Mouse (Mus musculus) stomach, embryonic 16.5 days (tissue): ENCODE results near the gene Rcor1. TPM values are rescaled to one million over a fixed set of nuclear protein-coding genes. Genes with fewer than 3 reads are reported as not detected.

Source experiments
- ATAC-seq: fragments of 200-750 bp; cut with Nextera tagmentation; 2 replicates; pipeline ENCODE4 v1.8.0; 2017; ENCODE audit warnings: moderate number of reproducible peaks, moderate TSS enrichment; ENCODE audit not compliant: insufficient read depth, low FRiP score
- H3K27ac ChIP-seq: fragments of 300-500 bp; sonication (generic); 2 replicates; pipeline ENCODE4 v1.5.1; 2014; ENCODE audit warnings: low read length
- H3K27me3 ChIP-seq: fragments of 300-500 bp; sonication (generic); 2 replicates; pipeline ENCODE4 v1.6.1; 2014; ENCODE audit warnings: low read length, control low read depth, mixed read lengths; ENCODE audit not compliant: control insufficient read depth, insufficient read depth
- H3K36me3 ChIP-seq: fragments of 300-500 bp; sonication (generic); 2 replicates; pipeline ENCODE4 v1.6.1; 2014; ENCODE audit warnings: low read length; ENCODE audit not compliant: control insufficient read depth, insufficient read depth
- H3K4me1 ChIP-seq: fragments of 300-500 bp; sonication (generic); 2 replicates; pipeline ENCODE4 v1.6.1; 2014; ENCODE audit warnings: low read length, control low read depth, mixed read lengths; ENCODE audit not compliant: control insufficient read depth, insufficient read depth
- H3K4me2 ChIP-seq: fragments of 300-500 bp; sonication (generic); 2 replicates; pipeline ENCODE4 v1.6.1; 2014; ENCODE audit warnings: low read depth, low read length, mixed read lengths
- H3K4me3 ChIP-seq: fragments of 300-500 bp; sonication (generic); replicated peaks from 2 replicates; pipeline ENCODE4 v1.5.1; 2014; ENCODE audit warnings: mild to moderate bottlenecking, low read length
- H3K9ac ChIP-seq: fragments of 300-500 bp; sonication (generic); 2 replicates; pipeline ENCODE4 v1.6.1; 2014; ENCODE audit warnings: low read length
- H3K9me3 ChIP-seq: fragments of 300-500 bp; sonication (generic); replicated peaks from 2 replicates; pipeline ENCODE4 v1.6.1; 2016; ENCODE audit warnings: low read length, control low read depth; ENCODE audit not compliant: control insufficient read depth
- WGBS: fragments of 180-500 bp; shearing (Covaris S2); extraction: QIAGEN DNeasy Blood & Tissue Kit; methylation state at CpG from one replicate; pipeline ENCODE4 v1.1.7; 2014; 5-methylcytosine and 5-hydroxymethylcytosine counted together
- polyA plus RNA-seq: library from polyadenylated mRNA; unstranded; fragments of >200 nt; fragmentation: Nextera tagmentation; extraction: Ambion mirVana; gene quantifications from 2 replicates; pipeline ENCODE4 v1.2.1, GENCODE M21; 2015

Rcor1 gene
- polyA plus RNA-seq, 1 experiment from 2014 or later, result 10.9 TPM

DNA sequence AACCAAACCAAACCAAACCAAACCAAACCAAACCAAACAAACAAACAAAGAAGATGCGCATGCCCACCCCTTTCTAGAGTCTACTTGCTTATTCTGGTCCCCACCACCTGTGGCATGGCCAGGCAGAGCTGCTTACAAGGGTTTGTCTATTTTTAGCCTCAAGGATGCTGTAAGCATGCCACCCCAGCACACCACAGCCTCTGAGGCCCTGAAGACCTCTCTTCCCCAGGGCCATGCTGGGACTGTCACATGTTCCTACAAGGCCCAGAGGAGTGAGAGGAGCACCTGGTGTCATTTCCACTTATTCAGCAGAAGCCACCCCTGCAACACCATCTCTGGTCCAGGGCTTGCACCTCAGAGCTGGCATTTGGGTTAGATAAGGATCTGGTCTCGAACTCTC, 105.4 kb downstream of the Rcor1 start:
- no peaks in the 10 kb centered on the region for H3K9me3 ChIP-seq
- H3K9ac ChIP-seq, result no peak overlapping the region
- peaks cover 17% of the 10 kb centered on the region for H3K4me1 ChIP-seq
- H3K36me3 ChIP-seq, result no peaks in the 10 kb centered on the region
- no peak for ATAC-seq
- H3K4me2 ChIP-seq, result no peak overlapping the region
- WGBS, result 92% methylated on average over 2 of the region's 2 CpGs
- no peaks in the 10 kb centered on the region for H3K27me3 ChIP-seq
- H3K27ac ChIP-seq, result no peak overlapping the region
- H3K4me3 ChIP-seq, result no peak overlapping the region

DNA sequence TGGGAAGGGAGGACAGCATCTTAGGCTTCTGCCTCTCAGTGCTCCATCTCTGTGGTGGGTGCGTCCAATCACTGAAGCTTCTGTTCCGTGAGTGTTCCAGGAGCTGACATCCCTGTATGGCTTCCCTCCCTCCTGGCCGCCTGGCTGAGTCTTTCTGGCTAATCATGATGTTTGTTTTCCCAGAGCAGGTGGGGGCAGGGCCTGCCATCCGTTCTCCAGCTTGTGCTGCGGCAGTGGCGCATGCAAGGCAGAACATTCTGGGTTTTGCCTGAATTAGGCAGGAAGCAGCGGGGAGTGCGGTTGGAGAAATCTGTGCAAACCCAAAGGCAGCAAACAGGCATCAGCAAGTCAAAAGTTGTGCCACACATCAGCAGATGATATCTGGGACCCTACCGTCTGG, 106.1 kb downstream of the Rcor1 start:
- H3K9ac ChIP-seq, result no peak overlapping the region; the same call in 1 of the 2 replicates

DNA sequence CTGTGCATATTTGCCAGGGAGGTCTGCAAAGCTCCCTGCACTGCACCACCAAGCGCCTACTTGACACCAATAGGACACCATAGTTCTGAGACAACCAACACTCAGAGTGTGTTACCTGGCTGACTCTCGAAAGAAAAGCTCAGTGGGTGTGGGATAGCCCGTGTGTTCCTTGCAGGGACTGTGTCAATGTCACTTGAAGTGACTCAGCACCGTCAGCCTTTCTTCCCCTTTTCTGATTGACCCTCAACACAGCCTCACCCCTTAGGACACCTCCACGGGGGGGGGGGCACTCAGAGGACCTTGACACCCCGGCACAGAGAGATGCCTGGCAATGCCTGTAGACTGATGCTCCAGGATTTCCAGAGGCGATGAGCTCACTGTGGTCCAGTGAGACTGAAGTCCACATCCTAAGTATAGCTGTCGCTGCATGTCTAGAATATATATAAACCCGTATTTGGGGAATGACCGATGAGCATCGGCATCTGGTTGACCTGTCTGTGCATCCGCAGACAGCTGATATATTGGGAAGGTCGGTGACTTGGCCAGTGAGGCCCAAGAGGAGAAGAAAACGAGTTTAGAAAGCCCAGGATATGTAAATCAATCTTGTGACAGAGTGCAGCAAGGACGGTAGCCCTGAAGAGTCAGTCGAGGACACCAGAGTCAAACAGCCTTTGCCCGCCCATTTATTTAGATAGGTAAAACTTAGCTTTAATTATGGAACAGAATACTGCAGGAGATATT, 110.5 kb downstream of the Rcor1 start:
- WGBS, result 52% methylated on average over 17 of the region's 17 CpGs
- Histone ChIP-seq H3K27me3 (no peaks in the 10 kb centered on the region), H3K27ac (no peak overlapping the region), H3K36me3 (no peaks in the 10 kb centered on the region), H3K9me3 (no peaks in the 10 kb centered on the region), H3K9ac (no peak overlapping the region), H3K4me2 (no peak overlapping the region), H3K4me3 (no peak overlapping the region), H3K4me1 (peaks cover 6% of the 10 kb centered on the region; the same call in 1 of the 2 replicates)
- ATAC-seq, result no peak

More for the DNA sequence above, 106.1 kb downstream of the Rcor1 start:
- Histone ChIP-seq H3K36me3 (no peaks in the 10 kb centered on the region), H3K4me1 (peaks cover 17% of the 10 kb centered on the region), H3K27ac (no peak overlapping the region), H3K9me3 (no peaks in the 10 kb centered on the region), H3K4me3 (no peak overlapping the region), H3K27me3 (no peaks in the 10 kb centered on the region), H3K4me2 (no peak overlapping the region)
- ATAC-seq, result no peak
- whole genome bisulfite sequencing, result 35% methylated on average over 9 of the region's 9 CpGs

DNA sequence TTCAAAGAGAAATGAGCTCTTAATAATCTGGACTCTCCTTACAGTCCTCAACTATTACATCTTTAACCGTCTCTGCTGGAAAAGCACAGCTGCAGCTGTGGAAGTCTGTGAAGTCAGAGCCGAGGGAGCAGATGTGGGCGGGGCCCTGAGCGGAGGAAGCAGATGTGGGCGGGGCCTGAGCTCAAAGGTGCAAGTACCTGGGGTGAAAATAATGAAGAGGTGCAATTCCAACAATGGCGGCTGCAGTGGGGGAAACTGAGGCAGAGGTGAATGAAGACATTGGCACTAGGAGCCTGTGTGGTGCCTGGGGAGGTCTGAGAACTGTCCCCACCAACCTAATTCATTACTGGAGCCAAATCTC, 111.1 kb downstream of the Rcor1 start:
- no peak overlapping the region for H3K27ac ChIP-seq
- H3K36me3 ChIP-seq, result no peaks in the 10 kb centered on the region
- no peak overlapping the region for H3K4me2 ChIP-seq
- peaks cover 3% of the 10 kb centered on the region; the same call in 1 of the 2 replicates for H3K4me1 ChIP-seq
- no peaks in the 10 kb centered on the region for H3K9me3 ChIP-seq
- ATAC-seq, result no peak
- no peak overlapping the region for H3K9ac ChIP-seq
- WGBS, result 4% methylated on average over 6 of the region's 6 CpGs
- H3K27me3 ChIP-seq, result no peaks in the 10 kb centered on the region
- H3K4me3 ChIP-seq, result no peak overlapping the region

DNA sequence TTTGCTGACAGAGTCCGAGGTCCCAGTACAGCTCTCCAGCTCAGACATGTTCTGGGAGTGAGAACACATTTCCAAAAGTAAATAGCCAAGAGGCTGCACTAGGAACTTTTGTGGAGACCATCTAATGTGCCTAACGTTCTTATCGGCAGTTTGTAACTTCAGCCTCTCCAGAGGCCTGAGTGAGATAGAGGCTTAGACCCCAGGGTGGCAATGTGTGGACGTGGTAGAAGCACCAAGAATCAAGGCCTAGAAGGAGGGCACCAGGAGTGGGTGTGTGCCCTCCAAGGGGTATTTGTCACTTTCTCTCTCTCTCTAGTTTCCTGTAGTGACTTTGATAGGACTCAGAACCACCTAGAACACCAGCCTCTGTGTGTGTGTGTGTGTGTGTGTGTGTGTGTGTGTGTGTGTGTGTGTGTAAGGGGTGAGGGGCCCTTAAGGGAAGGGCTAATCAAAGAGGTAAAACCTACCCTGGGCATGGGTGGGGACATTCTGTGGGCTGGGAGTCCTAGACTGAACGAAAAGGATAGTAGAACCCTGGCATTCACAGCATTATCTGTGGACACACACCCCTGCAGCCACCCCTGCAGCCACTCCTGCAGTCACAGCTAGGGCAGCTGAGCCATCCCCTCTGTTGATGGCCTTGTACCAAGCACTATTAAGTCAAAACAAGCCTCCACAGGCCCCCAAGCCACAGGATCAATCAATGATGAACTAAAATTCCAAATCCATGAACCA, 112.4 kb downstream of the Rcor1 start:
- H3K4me3 ChIP-seq, result no peak overlapping the region
- H3K4me2 ChIP-seq, result no peak overlapping the region
- no peaks in the 10 kb centered on the region for H3K9me3 ChIP-seq
- no peaks in the 10 kb centered on the region for H3K4me1 ChIP-seq
- no peak for ATAC-seq
- 78% methylated on average over 5 of the region's 5 CpGs for WGBS
- H3K36me3 ChIP-seq, result no peaks in the 10 kb centered on the region
- H3K27ac ChIP-seq, result no peak overlapping the region
- no peaks in the 10 kb centered on the region for H3K27me3 ChIP-seq
- no peak overlapping the region for H3K9ac ChIP-seq

DNA sequence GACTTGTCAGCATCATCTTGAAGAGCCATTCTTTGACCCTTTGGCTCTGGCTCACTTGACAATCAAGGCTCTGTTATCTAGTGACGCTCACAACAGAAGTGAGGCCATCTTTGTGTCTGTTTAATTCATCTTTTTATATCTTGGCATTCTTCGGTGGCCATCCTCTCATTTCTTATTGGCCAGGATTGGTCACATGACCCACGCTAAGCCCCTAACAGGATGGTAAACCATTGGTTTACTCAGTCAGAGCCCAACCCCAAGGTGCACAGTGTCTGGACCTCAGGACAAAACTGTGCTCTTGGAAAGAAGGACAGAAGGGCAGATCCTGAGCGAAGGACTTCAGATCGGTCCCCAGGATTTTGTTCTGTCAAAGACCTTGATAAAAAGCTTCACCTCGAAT, 113.4 kb downstream of the Rcor1 start:
- Histone ChIP-seq H3K27me3 (no peaks in the 10 kb centered on the region), H3K4me1 (no peaks in the 10 kb centered on the region), H3K4me2 (no peak overlapping the region), H3K9ac (no peak overlapping the region), H3K4me3 (no peak overlapping the region), H3K36me3 (no peaks in the 10 kb centered on the region), H3K27ac (no peak overlapping the region), H3K9me3 (no peaks in the 10 kb centered on the region)
- WGBS, result 84% methylated on average over 6 of the region's 6 CpGs
- no peak for ATAC-seq

DNA sequence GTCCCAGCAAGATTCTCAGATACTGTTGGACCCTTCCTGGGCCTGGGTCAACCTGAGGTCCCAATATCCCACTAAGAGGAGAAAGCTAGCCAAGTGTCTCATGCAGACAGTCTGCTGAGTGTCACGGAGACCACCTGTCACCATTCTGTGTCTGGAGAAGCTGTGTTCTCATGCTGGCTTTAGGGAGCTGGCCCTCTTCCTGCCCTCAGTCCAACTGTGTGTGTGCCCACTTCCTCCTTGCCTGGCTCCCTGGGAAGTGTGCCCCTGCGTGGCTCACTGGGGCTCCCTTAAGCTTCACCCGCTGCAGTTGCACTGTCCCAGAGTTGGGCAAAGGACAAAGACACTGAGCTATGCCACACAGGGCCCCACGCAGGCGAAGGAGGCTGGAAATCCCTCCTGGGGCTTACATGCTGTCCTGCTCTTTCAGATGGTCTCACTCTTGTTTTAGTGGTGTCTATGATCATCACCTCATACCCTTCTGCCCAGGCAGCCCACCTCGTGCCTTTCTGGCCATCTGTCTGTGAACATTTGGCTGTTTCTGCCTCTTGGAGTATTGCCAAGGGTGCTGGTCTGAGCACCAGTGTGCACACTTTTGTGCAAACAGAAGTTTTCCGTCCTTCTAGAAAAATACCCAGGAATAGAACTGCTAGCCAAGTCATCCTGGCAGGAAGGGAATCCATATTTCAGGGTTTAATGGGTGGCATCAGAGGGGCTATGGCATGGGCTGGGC, 114.0 kb downstream of the Rcor1 start:
- H3K36me3 ChIP-seq, result no peaks in the 10 kb centered on the region
- no peak overlapping the region for H3K9ac ChIP-seq
- H3K27me3 ChIP-seq, result no peaks in the 10 kb centered on the region
- H3K9me3 ChIP-seq, result no peaks in the 10 kb centered on the region
- no peak overlapping the region for H3K27ac ChIP-seq
- 65% methylated on average over 7 of the region's 7 CpGs for WGBS
- H3K4me2 ChIP-seq, result no peak overlapping the region
- no peak for ATAC-seq
- H3K4me3 ChIP-seq, result no peak overlapping the region
- H3K4me1 ChIP-seq, result no peaks in the 10 kb centered on the region

DNA sequence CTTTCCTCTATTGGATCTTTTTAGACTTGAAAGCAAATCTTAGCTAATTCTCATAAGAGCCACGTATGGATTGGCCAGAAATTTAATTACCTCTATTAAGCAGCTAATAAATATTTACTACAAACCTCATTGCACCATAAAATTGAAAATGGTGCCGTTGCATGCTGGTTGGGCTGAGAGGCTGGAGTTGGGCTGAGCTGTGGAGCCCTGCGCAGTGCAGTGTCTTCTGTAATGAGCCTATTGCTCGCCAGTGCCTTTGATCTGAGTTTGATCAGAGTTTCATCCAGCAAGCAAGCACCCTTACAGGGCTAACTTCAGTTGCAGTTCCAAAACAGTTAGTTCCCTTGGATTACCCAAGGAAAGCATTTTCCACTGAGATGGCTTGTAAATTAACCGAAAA, 114.8 kb downstream of the Rcor1 start:
- Histone ChIP-seq H3K4me2 (no peak overlapping the region), H3K36me3 (no peaks in the 10 kb centered on the region), H3K9ac (no peak overlapping the region), H3K27me3 (no peaks in the 10 kb centered on the region), H3K4me3 (no peak overlapping the region), H3K4me1 (no peaks in the 10 kb centered on the region), H3K27ac (no peak overlapping the region), H3K9me3 (no peaks in the 10 kb centered on the region)
- ATAC-seq, result no peak
- 70% methylated on average over 5 of the region's 5 CpGs for WGBS

DNA sequence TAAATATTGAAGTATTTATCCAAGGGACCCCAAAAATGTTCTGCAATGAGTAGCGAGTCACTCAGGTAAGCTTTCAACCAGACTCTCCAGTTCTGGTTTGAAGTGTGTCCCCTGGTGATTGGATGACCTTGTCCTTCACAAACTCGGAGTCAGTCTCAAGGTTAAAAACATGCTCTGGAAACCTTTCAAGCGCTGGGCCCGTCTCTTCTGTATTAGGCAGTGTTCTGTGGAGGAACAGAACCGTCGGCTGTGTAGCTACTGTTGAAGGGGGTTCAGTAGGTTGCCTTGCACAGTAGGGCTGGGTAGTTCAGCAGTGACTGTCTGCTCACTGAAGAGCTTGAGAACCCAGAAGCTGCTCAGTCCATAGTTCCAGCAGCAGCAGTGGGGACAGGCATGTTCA, 115.5 kb downstream of the Rcor1 start:
- no peak overlapping the region for H3K9ac ChIP-seq
- WGBS, result 86% methylated on average over 6 of the region's 6 CpGs

More for the DNA sequence above, 115.5 kb downstream of the Rcor1 start:
- Histone ChIP-seq H3K27me3 (no peaks in the 10 kb centered on the region), H3K9me3 (no peaks in the 10 kb centered on the region), H3K36me3 (no peaks in the 10 kb centered on the region), H3K27ac (no peak overlapping the region), H3K4me2 (no peak overlapping the region), H3K4me3 (no peak overlapping the region), H3K4me1 (peaks cover 2% of the 10 kb centered on the region; the same call in 1 of the 2 replicates)
- ATAC-seq, result no peak
